Mouse (Mus musculus) telencephalon, adult 2 months (tissue): Measurements from ENCODE around the gene Lnx1.

Experiments used
- DNase-seq: peaks from one replicate; pipeline ENCODE4 v3.0.0-alpha.2; 2011; ENCODE audit warnings: low read depth, low spot score

Gene Lnx1

DNA sequence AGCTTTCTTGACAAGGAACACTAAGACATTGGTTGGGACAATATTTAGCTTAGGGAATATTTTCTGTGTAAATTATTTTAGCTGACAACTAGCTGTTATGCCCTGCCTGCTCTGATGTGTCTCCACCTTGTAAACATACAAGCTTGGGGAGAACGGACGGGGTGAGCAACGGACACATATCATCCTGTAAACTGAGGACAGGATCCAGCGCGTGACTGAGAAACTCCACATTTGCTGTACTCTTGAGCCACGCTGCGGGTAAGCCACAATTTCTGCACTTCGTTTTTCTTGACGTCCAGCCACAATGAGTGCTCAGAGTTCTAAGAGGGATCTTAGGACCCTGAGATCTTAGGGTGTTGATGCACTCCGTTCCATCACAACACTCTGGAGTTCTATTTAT lies 48.9 kb downstream of the Lnx1 start:
- DNase-seq: no peak

DNA sequence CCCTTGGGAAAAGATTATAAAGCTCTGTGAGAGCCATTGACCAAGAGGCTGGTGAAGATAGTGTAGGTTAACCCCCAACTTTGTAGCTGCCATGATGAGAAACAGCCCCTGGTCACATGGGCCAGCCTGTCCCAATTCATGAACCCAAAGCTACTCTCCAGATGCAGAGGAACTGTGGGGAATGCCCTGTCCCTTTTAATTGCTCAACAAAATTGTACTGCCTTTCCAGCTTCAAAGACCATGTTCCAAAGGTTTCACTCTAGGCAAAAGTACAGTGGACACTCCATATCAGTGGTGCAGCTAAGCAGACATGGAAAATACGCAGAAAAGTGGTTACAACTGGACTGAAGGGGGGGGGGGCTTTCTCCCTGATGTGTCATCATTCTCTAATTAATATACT lies 53.6 kb downstream of the Lnx1 start:
- no peak for DNase-seq

DNA sequence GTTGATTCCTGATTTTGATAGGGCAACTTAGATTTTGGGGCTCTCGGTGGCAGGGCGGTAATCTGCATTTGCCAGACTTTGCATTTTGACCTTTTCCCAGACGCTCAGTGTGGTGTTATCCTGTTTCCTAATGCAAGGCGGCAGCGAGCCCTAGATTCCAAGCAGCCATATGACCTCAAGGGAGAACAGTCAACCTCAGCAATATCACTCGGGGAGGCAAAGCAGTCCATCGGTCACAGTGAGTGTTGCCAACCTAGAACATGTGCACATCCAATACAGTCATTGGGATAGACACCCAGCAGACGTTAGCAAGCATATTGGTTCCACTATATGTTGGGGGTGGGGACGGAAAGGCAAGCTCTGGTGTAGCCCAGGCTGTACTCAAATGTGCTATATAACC lies 54.5 kb downstream of the Lnx1 start:
- no peak for DNase-seq

DNA sequence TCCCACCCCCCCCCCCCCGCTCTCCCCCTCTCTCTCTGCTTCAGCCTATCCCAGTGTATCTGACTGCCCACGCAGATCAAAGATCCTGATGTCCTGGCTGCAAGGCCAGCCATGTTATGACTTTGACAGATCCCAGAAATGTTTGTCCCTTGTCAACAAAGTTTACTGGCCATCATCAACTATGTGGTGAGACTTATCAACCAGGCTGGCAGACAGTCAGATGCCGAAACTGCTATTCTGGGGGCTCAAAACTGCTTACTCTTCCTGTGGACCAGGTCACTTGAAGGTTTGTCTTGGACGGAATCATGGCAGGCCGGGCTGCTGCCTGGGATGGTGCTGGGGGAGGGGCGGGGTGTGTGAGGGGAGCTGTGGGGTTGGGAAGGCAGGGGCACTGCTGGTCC lies 55.1 kb downstream of the Lnx1 start:
- DNase-seq: no peak

DNA sequence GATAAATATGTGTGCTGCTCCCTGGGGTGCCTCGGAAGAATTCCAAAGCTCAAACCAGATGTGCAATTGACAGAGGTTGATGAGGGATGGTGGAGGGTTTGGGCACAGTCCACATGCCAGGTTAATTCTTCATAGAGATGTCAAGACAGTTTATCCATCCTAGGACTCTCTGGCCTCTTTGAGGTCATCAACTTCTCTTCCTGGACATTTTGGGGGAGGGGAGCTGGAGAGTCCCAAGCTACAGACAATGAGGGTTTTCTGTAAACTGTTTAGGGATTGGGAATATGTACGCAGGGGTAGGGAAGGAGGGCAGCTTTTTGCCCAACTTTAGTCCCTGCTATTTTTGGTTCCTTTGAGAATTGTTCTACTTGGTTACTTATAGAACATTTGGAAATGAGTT lies 60.4 kb downstream of the Lnx1 start:
- no peak for DNase-seq

DNA sequence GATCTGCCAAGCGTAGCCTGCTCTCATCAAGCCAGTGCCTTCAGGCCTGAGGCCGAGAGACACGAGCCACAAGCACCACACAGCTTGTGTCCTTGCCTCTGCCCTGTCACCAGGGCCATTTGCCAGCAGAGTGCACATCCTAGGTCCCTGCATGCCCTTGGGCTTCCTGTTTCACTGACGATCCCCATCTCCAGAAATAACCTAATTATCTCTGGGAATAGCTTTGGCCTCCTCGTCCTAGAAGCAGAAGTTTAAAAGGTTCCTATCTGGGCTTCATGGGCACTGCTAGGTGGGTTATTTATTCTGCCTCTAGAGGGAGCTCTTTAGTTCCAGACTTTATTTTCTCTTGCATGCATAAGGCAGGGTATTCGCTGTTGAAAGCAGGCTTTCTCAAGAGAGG lies 61.7 kb downstream of the Lnx1 start:
- DNase-seq: peak; percentile 27

DNA sequence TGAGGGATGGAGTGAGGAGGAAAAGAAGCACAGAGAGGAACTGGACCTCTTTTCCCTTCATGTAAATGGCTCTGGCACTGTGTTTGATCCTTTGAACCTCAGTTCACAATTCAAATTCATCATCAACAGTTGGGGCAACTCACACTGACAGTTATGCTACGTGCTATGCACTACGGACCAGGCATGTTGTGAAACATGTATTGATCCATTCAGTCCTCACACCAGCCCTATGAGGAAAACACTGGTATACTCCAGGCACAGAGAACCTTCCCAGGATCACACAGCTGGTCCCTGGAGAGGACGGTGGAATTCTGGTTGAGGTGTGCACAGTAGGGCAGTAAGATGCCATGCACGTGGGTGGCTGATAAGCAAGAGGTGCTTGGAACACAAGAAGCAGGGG lies 62.2 kb downstream of the Lnx1 start:
- DNase-seq: no peak

DNA sequence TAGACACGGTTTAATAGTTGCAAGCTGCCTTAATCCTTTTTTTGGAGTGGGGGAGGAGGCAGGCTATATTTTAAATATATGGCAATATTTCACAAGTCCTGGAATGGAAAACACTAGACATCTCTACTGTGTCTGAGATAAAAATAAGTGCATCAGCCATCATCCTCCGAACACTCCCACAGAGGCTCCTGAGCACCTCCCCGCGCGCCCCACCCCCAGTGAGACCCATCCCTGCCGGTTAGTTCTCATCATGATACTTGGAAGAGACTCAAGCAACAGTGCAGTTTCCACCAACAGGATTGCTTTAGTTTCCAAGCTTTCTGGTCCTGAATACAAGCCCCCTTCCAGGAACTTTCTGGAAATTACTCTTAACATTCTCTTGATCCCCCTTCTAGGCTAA lies 63.2 kb downstream of the Lnx1 start:
- DNase-seq: peak; percentile 12

DNA sequence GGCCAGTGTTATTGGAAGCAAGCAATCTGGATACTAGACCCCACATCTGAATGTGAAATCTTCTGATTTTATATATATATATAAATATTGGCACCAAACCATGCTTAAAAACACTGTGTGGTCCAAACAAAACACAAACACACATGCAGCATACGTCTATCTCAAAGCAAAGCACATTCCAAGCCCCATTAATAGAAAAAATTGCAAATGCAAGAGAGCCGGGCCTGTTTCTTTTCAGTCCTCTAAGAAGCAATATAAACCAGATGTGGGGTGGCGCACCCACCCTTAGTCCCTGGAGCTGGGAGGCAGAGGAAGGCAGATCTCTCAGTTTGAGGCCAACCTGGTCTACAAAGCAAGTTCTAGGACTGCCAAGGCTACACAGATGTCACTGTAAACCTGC lies 68.3 kb downstream of the Lnx1 start:
- DNase-seq: no peak

DNA sequence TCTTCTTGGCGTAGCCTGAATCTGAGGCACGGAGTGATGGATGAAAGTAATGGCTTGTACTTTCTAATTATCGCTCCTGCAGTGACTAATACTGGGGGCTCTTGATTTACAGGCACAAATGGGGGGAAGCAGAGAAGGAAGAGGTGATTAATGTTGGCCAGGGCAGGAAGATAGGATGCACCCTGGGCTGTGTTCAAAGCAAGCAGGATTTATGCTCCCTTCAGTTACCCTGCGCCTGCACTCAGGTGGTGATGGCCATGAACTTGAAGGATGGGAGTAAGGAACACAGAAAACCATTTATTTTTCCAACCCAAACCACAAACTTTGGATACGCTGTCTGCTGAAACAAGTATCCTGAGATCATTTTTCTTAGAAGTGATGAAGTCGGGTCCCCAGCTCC lies 69.3 kb downstream of the Lnx1 start:
- no peak for DNase-seq

DNA sequence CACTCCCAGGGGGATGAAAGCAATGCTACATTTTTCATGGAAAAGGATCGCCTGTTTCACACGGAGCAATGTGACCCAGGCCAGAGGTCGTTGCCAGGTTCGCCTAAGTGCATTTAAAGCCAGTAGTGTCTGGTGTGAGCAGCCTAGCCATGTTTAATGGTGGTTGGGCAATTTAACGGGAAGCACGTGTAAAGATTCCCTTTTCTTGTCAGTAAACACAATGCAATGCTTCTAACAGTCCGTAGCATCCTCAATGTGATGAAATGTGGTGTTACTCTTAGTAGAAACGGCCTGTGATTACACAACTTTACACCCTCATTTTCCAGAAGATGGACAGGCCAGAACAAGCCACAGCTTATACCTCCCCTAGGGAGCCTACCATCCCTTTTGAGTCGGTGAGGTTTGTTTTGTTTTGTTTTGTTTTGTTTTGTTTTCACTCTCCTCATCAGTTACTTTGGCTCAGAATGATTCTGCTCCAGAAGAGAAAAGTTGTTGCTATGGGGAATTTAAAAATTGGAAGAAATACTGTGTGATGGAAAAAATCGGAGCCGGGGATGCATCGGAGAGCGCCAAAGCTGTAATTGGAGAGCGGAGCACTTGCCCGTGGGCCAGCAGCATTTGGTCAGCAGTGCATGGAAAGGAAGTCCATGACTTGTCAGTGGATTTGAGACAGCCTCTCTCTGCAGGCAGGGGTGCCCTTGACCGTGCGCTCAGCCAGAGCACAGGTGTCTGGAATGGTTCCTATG lies 70.2 kb downstream of the Lnx1 start:
- no peak for DNase-seq

DNA sequence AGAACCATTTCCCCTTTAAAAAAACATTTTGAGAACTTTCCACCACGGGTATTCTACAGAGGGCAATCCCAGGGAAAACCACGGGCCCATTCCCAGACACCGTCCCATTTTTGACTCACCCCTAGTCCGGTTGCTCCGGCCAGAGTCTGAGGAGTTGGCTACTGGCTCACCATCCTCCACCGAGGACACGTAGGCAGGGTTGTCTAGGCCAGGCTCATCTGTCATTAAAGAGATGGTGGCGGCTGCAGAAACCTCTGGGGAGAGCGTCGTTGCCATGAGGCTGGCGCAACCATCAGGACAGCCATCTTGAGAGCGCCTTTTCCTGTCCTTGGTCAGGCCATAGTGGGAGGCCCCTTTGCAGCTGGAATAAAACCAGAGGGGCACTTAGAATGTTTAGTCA lies 74.7 kb downstream of the Lnx1 start:
- no peak for DNase-seq

DNA sequence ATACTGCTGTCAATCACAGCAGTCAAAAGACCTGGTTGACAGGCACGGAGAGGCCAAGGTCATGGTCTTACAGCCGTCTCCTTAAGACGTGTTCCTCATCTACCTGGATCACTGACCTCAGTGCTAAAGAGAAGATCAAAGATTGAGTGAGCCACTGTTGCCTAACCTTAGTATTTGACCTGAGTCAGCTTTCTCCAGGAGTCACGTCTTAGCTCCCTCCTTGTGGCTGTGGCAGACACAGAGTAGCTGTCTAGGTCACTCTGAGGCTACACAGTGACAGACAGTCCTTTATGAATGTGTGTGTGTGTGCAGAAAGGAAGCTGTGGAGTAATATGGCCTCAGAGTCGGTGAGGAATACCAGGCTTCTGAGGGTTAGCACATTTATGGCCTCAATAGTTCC lies 78.3 kb downstream of the Lnx1 start:
- DNase-seq: no peak

DNA sequence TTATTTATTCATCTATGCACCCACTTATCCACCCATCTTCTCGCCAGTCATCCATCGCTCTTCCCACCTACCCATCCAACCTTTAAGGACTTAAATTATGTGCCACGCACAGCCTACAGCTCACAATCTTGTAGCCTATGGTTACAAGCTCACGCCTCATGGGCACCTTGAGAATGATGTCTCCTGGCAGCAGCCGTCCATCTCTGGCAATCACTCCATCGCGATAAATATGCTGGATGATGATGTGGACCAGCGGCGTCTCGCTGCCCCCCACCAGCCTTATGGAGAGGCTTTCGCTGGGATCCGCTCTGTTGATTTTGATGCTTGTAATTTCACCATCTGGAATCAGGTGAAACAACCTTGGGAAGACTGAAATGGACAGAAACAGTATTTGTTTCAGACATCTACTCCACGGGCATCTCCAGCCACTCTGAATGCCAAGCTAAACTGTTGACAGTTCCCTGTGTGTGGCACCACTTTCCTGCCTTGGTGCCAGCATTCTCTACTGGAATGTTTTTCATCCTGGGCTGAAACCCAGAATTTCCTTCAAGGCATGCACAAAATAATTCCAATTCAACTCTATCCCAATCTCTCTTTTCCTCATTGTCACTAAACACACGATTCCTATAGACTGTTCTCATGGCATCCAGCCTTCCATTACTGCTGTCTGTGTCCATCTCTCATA lies 79.3 kb downstream of the Lnx1 start:
- no peak for DNase-seq

DNA sequence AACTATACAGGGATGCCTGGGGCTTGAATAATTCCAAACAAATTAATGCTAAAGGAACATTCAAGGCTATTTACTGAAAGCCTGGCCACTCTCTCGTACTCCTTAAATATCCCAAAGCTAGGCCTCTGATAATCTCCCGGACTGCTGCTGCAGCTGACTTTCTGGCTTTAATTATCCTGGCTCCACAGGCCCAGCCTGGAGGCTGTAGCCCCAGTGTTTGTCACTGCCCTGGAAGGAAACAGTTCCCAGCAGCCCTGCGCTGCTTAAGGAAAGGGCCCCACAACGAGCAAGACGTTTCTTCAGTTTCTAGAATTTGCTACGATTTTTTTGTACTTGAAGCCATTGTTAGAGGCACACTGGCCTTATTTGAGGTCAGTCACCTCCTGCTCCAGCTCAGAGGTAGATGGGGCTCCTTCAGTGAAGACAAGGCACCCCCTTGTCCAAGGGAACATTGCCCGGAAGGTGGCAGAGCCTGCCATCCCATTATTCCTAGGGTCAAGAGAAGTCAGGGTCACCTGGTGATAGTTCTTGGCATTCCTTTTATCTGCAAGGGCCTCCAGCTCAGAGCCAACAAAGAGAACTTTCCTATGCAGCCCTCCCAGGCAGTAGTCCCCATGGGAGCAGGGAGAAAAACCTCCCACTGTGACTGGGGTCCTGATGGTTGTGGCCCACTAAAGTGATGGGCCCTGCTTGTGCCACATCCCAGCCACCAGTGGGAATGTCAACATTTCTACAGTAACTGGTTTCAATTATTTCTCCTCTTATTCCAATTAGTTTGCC lies 80.8 kb downstream of the Lnx1 start:
- DNase-seq: no peak

DNA sequence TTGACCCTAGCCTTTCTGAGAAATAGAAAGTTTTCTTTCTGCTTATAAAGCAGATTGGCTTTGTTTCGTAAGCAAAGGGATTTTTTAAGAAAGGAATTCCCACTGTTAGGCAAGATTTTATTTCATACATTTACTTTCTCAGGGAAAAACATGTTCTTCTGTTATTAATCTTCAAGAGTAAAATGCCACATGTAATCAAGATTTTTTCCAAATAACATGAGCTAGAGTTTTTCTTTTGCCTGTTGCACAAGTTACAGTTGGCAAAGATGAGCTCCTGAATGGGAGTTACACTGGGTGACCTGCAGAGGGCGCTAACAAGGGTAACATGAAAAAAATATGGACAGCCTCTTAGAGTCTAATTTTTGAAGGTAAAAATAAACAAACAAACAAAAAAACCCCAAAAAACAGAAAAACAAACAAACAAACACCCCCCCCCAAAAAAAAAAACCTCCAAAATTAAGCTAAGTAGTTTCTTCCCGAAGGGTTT lies 84.1 kb downstream of the Lnx1 start:
- no peak for DNase-seq

DNA sequence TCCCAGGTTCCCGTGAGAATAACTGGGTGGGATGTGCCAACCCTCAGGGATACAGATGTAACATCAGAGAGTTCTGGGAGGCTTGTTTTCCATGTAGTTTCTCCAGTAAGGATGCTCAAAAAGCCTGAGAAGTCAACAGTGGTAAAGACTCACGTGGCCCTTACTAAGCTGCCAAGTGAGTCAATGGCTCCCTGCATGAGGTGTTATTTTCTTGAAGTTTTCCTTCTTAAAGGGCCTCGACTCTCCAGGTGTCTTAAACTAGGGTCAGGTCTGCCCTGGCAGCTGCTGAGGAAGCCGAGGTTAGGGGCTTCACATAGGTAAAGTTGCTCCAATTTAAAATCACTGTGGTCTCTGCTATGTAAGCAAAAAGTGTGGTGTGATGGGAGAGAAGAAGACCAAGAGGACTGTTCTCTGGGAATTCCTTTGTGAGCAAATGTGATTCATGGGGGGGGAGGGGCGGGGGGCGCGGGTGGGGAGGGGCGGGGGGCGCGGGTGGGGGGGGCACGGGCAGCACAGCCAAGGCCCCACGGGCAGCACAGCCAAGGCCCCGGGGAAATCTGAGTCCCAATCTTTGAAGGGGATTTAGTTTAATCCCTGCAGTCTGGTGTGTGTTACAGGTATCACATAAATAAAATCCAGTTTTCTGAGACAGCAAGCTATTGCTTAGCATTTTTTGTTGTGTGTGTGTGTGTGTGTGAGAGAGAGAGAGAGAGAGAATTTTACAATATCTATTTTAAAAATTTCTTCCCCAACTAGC lies 84.7 kb downstream of the Lnx1 start:
- no peak for DNase-seq

DNA sequence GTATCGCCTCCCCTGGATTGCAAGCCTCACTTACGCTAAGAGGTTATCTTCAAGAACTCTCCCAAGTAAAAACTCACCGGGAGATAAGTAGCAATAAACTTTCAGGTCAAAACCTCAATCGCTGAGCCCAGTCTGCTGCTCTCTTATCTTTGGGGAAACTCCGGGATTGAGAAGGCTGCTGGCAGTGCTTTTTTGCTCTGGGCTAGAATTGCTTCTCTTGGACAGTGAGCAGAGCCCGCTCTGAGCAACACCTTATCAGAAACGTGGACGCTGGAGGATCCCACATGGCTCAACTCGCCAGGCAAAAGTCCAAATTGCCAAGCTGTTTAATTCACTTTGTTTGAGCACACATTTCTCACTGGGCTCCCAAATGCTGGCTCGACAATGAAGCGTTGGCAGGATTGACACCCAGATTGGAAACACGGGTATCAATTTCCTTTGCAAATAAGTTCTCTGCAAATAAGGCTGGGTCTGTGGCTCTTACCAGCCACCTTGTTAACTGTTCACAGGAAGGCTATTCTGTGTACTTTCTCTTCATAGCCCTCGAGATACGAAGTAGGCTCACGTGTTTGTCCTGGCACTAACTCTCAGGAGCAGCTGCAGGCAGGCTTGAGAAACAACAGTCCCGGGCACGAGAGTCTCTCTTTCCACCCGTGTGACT lies 89.1 kb downstream of the Lnx1 start:
- DNase-seq: no peak

DNA sequence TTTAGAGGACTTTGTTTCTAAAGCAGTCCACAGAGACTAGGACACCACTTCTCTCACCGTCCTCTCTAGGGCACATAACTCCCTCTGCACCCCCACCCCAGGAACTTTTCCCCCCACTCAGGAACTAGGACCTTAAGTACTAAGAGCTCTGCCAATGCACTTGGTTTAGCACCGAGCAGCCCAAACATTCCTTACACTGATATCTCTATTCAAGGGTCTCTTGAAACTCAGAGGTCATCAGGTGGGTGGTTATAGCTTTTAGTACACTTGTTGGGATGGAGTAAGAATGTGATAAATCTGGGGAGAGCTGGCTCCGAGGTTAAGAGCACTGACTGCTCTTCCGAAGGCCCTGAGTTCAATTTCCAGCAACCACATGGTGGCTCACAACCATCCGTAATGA lies 90.0 kb downstream of the Lnx1 start:
- no peak for DNase-seq

DNA sequence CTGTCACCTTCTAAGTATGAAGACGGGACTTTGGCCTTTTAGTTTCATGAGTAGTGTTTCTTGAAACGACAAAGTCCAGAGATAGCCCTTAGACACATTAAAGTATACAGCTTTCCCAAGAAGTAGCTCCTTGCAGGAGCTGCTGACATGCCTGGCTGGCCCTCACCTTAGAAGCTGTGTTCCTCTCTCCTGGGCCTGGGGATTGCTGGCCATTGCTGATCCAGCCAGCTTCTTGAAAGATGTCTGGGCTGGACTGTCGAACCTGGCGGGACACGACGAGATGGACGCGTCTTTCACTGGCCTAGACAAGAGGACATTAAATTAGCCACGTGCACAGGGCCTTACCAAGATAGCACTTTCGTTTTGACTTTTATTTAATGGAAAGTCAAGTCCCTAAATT lies 92.2 kb downstream of the Lnx1 start:
- DNase-seq: no peak

DNA sequence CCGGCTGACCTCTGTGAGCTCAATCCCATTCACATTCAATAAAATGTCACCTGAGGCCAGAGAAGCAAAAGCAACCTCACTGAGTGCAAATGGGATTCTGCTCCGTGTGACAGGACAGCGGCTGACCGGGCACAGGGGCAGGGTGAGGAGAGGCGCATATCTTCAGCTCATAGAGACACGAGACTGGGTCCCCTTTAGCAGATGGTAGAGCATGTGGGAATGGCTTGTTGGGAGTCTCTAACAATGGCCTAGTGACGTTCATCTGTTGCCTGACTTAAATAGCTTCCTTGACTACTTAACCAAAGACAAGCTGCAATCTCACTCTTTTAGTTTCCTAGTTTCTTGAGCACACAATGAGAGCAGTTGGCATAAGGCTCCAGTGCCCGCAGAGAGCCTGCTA lies 96.5 kb downstream of the Lnx1 start:
- DNase-seq: no peak
